Mouse (Mus musculus) heart, embryonic 12.5 days (tissue): Measurements from ENCODE around the gene Spc24. TPM values are rescaled to one million over a fixed set of nuclear protein-coding genes. Genes with fewer than 3 reads are reported as not detected.
A peak's percentile ranks its signal among the peaks of the same experiment; 100 is the strongest.
"Not testable (repeated sequence)": the region's sequence is repeated elsewhere in the genome, so short reads cannot be mapped to it uniquely, and the experiment has no call there.

Experiments
- ATAC-seq: fragments of 200-750 bp; cut with Nextera tagmentation; 2 replicates; pipeline ENCODE4 v1.8.0; 2017; ENCODE audit warnings: moderate TSS enrichment, moderate library complexity; ENCODE audit not compliant: insufficient number of reproducible peaks, low FRiP score
- H3K27ac ChIP-seq: fragments of 300-500 bp; sonication (generic); 2 replicates; pipeline ENCODE4 v1.5.1; 2016; ENCODE audit warnings: mild to moderate bottlenecking, moderate library complexity; ENCODE audit not compliant: poor library complexity, severe bottlenecking
- H3K27me3 ChIP-seq: fragments of 300-500 bp; sonication (generic); replicated peaks from 2 replicates; pipeline ENCODE4 v1.6.1; 2016; ENCODE audit warnings: mild to moderate bottlenecking, moderate library complexity
- H3K36me3 ChIP-seq: fragments of 300-500 bp; sonication (generic); 2 replicates; pipeline ENCODE4 v1.6.1; 2016; ENCODE audit warnings: mild to moderate bottlenecking, moderate library complexity
- H3K4me1 ChIP-seq: fragments of 300-500 bp; sonication (generic); replicated peaks from 2 replicates; pipeline ENCODE4 v1.6.1; 2016; ENCODE audit warnings: mild to moderate bottlenecking
- H3K4me2 ChIP-seq: fragments of 300-500 bp; sonication (generic); 2 replicates; pipeline ENCODE4 v1.6.1; 2016; ENCODE audit warnings: mild to moderate bottlenecking, moderate library complexity
- H3K4me3 ChIP-seq: fragments of 300-500 bp; sonication (generic); 2 replicates; pipeline ENCODE4 v1.5.1; 2016; ENCODE audit warnings: mild to moderate bottlenecking
- H3K9ac ChIP-seq: fragments of 300-500 bp; sonication (generic); 2 replicates; pipeline ENCODE4 v1.6.1; 2016; ENCODE audit warnings: mild to moderate bottlenecking, moderate library complexity
- H3K9me3 ChIP-seq: fragments of 300-500 bp; sonication (generic); replicated peaks from 2 replicates; pipeline ENCODE4 v1.6.1; 2016; ENCODE audit warnings: mild to moderate bottlenecking, moderate library complexity
- WGBS: fragments of 180-500 bp; shearing (Covaris S2); methylation state at CpG from one replicate; pipeline ENCODE4 v1.1.7; 2016; 5-methylcytosine and 5-hydroxymethylcytosine counted together
- polyA plus RNA-seq: library from polyadenylated mRNA; unstranded; fragments of >200 nt; fragmentation: Nextera tagmentation; extraction: Ambion mirVana; gene quantifications from 2 replicates; pipeline ENCODE4 v1.2.1, GENCODE M21; 2016

Gene Spc24
- polyA plus RNA-seq, 1 experiment from 2014 or later, result 84.5 TPM

GRCm38 (mm10) chr9:21784517-21785307 lies 24.6 kb upstream of the Spc24 start:
- Histone ChIP-seq H3K9me3 (no peaks in the 10 kb centered on the region), H3K27ac (no peak overlapping the region), H3K9ac (no peak overlapping the region), H3K4me2 (no peak overlapping the region), H3K4me1 (peaks cover 27% of the 10 kb centered on the region), H3K36me3 (peaks cover 90% of the 10 kb centered on the region), H3K27me3 (no peaks in the 10 kb centered on the region), H3K4me3 (no peak overlapping the region)
- no peak for ATAC-seq
- WGBS, result 81% methylated on average over 7 of the region's 7 CpGs

- WGBS, result 57% methylated on average over 15 of the region's 15 CpGs
- Histone ChIP-seq H3K9me3 (0 out of 2 replicates have a peak, but pooled peaks cover 1% of the 10 kb centered on the region), H3K4me3 (no peak overlapping the region), H3K4me2 (no peak overlapping the region), H3K27me3 (no peaks in the 10 kb centered on the region), H3K4me1 (peaks cover 14% of the 10 kb centered on the region), H3K36me3 (peaks cover 89% of the 10 kb centered on the region), H3K27ac (peak overlapping the region; percentile 81), H3K9ac (no peak overlapping the region)
- peak; percentile 70 for ATAC-seq
Measured at GRCm38 (mm10) chr9:21781657-21782468, 21.8 kb upstream of the Spc24 start.

- no peak overlapping the region for H3K9ac ChIP-seq
- peaks cover 14% of the 10 kb centered on the region for H3K4me1 ChIP-seq
- H3K9me3 ChIP-seq, result 0 out of 2 replicates have a peak, but pooled peaks cover 2% of the 10 kb centered on the region
- peaks cover 93% of the 10 kb centered on the region for H3K36me3 ChIP-seq
- H3K4me2 ChIP-seq, result no peak overlapping the region
- no peak for ATAC-seq
- 85% methylated on average over 3 of the region's 3 CpGs for WGBS
- no peaks in the 10 kb centered on the region for H3K27me3 ChIP-seq
- H3K4me3 ChIP-seq, result no peak overlapping the region
- H3K27ac ChIP-seq, result no peak overlapping the region
Measured at GRCm38 (mm10) chr9:21777726-21778125, 17.6 kb upstream of the Spc24 start.

DNA sequence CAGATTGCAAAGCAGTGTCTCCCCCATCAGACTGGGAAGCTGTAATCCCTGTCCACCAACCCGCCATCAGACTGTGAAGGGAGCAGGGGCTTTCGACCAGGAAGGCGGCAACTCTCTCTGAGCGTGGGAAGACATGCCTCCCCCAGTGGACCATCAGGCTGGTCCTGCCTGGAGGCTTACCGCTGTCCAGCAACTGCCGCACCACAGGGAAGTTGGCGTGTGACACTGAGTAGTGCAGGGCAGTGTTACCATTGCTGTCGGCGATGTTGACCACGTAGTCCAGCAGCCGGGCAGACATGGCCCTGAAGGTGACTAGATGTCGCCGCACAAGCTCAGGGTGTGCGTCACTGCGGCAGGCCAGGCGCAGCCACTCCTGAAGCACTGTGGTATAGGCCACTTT lies 14.2 kb upstream of the Spc24 start:
- H3K4me2 ChIP-seq, result no peak overlapping the region
- peaks cover 90% of the 10 kb centered on the region for H3K36me3 ChIP-seq
- WGBS, result 85% methylated on average over 16 of the region's 16 CpGs
- H3K27ac ChIP-seq, result no peak overlapping the region
- 0 out of 2 replicates have a peak, but pooled peaks cover 2% of the 10 kb centered on the region for H3K9me3 ChIP-seq
- no peaks in the 10 kb centered on the region for H3K27me3 ChIP-seq
- no peak for ATAC-seq
- peaks cover 7% of the 10 kb centered on the region for H3K4me1 ChIP-seq
- H3K9ac ChIP-seq, result no peak overlapping the region
- no peak overlapping the region for H3K4me3 ChIP-seq

DNA sequence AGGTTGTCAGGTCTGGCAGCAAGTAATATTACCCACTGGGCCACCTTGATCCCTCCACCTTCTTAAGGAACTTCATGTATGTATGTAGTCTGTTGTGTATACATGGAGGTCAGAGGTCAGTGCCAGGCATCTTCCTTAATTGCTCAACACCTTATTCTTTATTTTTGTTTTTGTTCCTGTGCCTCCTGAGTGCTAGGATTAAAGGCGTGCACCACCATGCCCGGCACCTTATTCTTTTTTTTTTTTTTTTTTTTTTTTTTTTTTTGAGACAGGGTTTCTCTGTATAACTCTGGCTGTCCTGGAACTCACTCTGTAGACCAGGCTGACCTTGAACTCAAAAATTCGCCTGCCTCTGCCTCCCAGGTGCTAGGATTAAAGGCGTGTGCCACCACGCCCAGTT lies 13.3 kb upstream of the Spc24 start:
- not testable (repeated sequence) for H3K9ac ChIP-seq, H3K27ac ChIP-seq, H3K27me3 ChIP-seq, ATAC-seq, H3K4me3 ChIP-seq, H3K9me3 ChIP-seq, H3K4me2 ChIP-seq
- peaks cover 17% of the 10 kb centered on the region for H3K4me1 ChIP-seq
- whole genome bisulfite sequencing, result 81% methylated on average over 5 of the region's 5 CpGs
- H3K36me3 ChIP-seq, result peaks cover 90% of the 10 kb centered on the region

GRCm38 (mm10) chr9:21769558-21770183 lies 9.6 kb upstream of the Spc24 start:
- ATAC-seq, result peak; percentile 43
- Histone ChIP-seq H3K4me2 (no peak overlapping the region), H3K4me1 (peaks cover 22% of the 10 kb centered on the region), H3K27ac (peak overlapping the region; percentile 86), H3K9ac (no peak overlapping the region), H3K4me3 (no peak overlapping the region), H3K9me3 (no peaks in the 10 kb centered on the region), H3K36me3 (peaks cover 76% of the 10 kb centered on the region), H3K27me3 (no peaks in the 10 kb centered on the region)
- 49% methylated on average over 26 of the region's 26 CpGs for WGBS

- no peak overlapping the region for H3K4me3 ChIP-seq
- WGBS, result 37% methylated on average over 13 of the region's 13 CpGs
- peak; percentile 37; the same call in 1 of the 2 replicates for ATAC-seq
- H3K4me2 ChIP-seq, result no peak overlapping the region
- H3K4me1 ChIP-seq, result peaks cover 26% of the 10 kb centered on the region
- no peaks in the 10 kb centered on the region for H3K9me3 ChIP-seq
- no peak overlapping the region; the same call in 1 of the 2 replicates for H3K9ac ChIP-seq
- peak overlapping the region; percentile 86 for H3K27ac ChIP-seq
- H3K27me3 ChIP-seq, result no peaks in the 10 kb centered on the region
- peaks cover 67% of the 10 kb centered on the region for H3K36me3 ChIP-seq
Measured at GRCm38 (mm10) chr9:21768511-21769411, 8.7 kb upstream of the Spc24 start.

GRCm38 (mm10) chr9:21767896-21768295 lies 7.8 kb upstream of the Spc24 start:
- 0 out of 2 replicates have a peak, but pooled peaks have one; percentile 34 for ATAC-seq
- no peak overlapping the region for H3K4me2 ChIP-seq
- 68% methylated on average over 11 of the region's 11 CpGs for WGBS

GRCm38 (mm10) chr9:21764084-21764999 lies 4.2 kb upstream of the Spc24 start:
- Histone ChIP-seq H3K27ac (peak overlapping the region; percentile 30; the same call in 1 of the 2 replicates), H3K4me1 (peaks cover 42% of the 10 kb centered on the region), H3K9ac (no peak overlapping the region), H3K36me3 (peaks cover 28% of the 10 kb centered on the region), H3K4me3 (no peak overlapping the region), H3K4me2 (no peak overlapping the region), H3K9me3 (no peaks in the 10 kb centered on the region), H3K27me3 (no peaks in the 10 kb centered on the region)
- no peak for ATAC-seq
- 89% methylated on average over 6 of the region's 6 CpGs for WGBS

More at GRCm38 (mm10) chr9:21767896-21768295, 7.8 kb upstream of the Spc24 start:
- no peak overlapping the region for H3K9ac ChIP-seq
- H3K27ac ChIP-seq, result peak overlapping the region; percentile 86
- H3K4me3 ChIP-seq, result no peak overlapping the region
- no peaks in the 10 kb centered on the region for H3K27me3 ChIP-seq
- H3K36me3 ChIP-seq, result peaks cover 59% of the 10 kb centered on the region
- H3K4me1 ChIP-seq, result peaks cover 31% of the 10 kb centered on the region
- no peaks in the 10 kb centered on the region for H3K9me3 ChIP-seq
